Mouse (Mus musculus) heart, postnatal 4 days (tissue): Measurements from ENCODE around the gene Cc2d1a. TPM values are rescaled to one million over a fixed set of nuclear protein-coding genes. Genes with fewer than 3 reads are reported as not detected.
A peak's percentile ranks its signal among the peaks of the same experiment; 100 is the strongest.

Experiments used
- DNase-seq: peaks from one replicate; pipeline ENCODE4 v3.0.0; 2021
- total RNA-seq, 2 experiments: library from RNA; stranded (reverse); gene quantifications; 2 replicates each; pipeline ENCODE4 v1.2.3; 2021

The Cc2d1a gene
- total RNA-seq, 2 experiments from 2014 or later: 12.6 to 15.6 TPM

DNA sequence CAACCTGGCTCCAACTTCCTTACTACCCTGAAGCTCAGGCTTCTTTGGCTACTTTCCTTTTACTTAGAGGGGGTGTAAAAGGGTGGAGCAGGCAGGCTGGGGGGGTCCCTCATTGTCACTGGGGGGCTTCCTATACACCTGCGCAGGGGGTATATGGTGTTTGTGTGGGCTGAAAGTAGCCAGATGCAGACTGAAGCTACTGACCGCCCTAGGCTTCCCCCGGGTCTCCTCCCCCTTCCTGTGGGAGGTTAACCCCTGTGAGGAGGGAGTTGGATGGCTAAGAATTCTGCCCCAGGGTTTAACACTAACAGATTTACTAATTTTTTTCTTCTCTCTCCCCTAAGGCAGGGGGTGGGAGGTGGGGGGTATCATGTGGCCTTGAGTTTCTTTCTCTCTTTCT is 28.8 kb upstream of the Cc2d1a start:
- no peak for DNase-seq

DNA sequence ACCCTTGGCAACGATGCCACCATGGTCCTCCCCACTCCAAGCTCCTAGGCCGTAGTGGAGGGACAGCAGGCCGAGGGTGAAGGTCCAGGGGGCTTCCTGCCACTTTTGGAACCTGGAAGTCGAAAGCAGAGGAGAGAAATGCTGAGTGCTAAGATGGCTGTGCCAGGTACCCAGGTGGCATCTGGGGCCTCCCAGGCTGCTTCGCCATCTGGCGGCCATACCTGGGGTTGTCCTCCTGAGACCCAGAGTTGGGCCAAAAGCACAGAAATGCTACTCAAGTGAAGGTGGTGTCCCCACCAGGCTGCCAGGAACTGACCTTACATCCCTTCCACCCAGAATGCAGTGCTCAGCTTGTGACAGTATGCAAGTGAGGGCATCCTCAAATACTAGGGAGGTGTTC is 26.1 kb upstream of the Cc2d1a start:
- DNase-seq: no peak

DNA sequence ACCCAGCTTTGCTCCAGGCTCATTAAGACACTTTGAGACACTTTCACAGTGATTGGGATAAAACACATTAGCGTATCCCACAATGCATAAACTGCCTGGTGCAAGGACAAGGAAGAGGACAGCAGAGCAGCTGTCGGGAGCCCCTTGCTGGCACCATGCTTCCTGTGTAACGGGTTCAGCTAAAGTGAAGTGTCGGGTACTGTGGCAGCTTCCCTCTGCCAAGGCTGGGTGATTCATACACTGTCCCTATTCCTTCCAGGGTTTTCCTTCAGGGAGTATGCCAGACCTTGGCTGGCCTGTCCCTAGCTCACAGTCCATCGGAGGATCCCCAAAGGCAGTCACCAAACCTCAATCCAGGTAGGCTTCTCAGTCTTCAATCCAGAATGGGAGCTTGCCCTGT is 22.4 kb upstream of the Cc2d1a start:
- DNase-seq: no peak

DNA sequence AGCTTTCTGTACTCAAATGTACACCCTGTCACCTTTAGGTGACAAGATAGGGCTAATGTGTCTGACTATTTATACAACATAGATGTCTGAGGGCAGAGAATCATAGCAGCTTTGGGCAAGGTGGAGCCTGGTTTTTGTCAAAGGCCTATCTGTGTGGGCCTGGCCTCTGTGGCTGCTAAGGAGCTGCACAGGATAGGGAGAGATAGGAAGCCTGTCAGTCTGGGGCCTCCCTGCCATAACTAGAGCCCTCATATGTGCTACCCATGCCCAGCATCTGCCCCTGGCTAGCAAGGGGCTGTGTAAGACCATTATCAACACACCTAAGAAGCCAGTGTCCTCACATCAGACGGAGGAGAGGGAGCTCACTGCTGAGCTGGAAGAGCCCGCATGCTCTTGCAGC is 20.0 kb upstream of the Cc2d1a start:
- DNase-seq: no peak

DNA sequence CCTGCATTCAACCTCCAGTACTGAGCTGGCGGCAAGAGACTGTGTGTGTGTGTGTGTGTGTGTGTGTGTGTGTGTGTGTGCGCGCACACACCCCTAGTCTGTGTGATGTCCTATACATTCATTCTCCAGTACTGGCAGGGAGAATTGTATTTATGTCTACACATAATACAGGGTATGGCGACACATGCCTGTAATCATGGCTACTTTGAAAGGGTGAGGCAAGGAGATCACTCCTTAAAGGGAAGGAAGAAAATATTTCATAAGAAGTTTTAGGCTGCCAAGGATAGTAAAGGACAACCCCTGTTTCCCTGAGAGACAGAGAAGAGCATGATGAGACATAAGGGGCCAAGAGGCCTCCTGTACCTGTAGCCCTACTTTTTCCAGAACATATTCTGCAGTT is 9.9 kb upstream of the Cc2d1a start:
- DNase-seq: no peak

DNA sequence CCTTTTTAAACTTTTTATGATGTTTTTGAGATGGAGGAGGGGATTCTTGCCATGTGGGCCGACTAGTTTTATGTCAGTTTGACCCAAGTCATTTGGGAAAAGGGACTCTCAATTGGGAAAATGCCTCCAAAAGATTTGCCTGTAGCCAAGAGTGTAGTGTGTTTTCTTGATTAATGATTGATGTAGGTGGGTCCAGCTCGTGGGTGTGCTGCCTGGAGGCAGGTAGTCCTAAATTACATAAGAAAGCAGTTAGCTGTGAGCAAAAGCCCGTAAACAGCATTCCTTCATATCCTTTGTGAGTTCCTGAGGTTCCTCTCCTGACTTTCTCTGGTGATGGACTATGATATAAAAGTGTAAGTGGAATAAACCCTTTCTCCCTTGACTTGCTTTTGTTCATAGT is 1.4 kb upstream of the Cc2d1a start:
- DNase-seq: no peak

DNA sequence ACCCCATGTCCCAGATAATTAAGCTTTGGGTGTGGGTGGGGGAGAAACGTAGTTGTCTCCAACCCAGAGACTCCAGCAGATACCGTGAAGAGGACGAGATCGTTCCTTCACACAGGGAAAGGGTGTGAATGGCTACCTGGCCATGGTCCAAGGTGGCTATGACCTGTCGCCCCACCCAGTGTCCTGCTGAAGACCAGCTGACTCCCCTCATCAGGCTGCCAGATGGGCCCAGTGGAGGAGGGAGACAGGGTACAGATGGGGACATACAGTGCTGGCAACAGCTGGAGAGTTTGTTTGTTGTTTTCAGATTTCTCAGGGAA is 755 bp upstream of the Cc2d1a start:
- no peak for DNase-seq

DNA sequence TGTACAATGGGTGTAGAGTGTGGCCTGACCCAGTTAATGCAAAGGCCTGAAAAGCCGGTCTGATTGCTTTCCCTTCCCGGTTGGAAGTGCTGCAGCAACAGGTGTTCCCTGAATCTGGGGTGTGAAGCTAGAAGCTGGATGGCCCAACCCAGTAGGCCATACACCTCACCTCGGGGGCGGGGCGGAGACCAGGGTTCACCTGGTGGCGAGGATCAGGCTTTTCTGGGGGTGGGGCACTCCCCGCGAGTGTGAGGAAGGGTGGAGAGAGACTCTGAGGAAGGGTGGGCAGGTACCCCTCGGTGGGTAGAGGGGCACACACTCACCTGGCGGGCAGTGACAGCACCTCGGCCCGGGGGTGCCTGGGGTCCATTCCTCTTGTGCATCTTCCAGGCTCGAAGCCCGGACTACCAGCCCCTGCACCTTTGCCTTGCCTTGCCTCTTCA is 391 bp downstream of the Cc2d1a start:
- DNase-seq: no peak

DNA sequence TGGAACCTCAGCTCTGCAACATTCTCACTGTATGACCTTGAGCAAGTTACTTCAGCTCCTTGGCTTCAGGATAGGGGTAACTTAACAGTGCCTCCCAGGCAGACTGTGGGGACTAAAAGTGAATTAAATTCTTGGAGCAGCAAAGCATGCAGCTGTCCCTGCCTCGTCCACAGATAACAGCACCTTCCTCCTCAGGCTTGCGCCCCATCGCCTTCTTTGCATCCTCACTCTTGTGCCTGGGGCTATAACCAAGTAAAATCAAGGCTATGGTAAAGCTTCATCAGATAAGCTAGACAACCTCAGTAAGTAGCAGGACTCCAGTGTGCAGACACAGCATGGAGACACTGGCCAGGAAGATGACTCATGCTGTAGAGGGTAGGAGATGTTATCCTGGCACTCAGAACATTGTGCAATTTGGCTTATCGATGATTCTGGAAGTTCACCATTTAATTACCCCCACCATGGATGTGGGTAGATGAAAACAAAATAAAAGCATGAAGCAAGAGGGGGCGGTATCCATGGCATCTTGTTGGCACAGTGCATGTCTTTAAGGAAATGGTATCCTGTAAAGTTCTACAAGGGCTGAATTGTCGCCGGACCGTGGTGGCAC is 3.0 kb downstream of the Cc2d1a start:
- no peak for DNase-seq

DNA sequence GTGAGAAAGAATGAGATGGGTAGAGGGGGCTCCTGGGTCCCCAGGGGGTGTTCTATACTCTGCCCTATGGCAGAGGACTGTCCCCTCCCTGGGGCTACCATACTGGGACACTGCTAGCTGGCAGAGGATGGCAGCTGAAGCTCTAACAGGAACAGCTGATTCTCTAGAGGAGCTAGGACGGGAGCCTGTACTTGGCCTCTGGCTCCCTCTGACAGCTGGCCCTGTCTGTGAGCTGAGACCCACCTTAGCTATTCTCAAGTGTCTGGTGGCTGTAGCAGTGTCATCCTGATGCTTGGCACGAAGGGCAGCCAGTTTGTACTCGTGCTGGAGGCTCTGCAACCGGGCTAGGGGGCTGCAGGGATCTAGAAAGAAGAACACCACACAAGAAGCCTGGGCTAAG is 6.9 kb downstream of the Cc2d1a start:
- DNase-seq: no peak

DNA sequence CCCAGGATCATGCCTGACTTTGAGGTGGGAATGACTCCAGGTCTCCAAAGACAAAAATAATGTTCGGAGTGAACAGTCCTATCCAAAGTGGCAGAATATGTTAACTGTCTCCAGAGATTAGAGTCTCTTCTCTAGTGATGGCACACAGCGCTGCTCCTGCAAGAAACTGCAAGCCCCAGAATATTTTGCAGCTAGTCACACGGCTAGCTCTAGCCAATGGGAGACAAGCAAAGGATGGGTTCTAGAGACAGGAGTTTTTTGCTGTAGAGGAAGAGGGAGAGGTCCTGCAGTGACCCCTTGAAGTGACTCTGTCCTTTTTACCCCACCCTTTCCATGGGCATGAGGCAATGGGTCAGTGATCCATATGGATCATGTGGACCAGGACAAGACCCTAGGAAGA is 9.9 kb downstream of the Cc2d1a start:
- no peak for DNase-seq

DNA sequence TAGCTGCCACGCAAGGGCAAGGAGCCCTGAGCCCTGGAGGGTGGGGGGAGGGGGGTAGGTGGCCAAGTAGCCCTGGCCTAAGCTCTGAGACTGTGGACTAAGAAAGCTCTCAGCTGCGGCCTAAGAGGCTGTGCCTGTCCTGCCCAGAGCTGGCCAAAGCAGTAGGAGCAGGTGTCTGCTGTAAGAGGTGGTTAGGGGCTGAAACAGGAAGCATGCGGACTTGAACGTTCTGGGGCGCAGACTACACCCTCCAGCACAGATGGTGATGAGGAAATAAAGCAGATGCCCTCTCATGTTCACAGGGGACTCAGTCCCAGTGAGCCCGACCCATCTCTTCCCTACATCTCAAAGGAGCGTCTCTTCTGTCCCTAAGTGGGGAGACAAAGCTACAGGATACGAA is 15.5 kb downstream of the Cc2d1a start:
- DNase-seq: no peak

DNA sequence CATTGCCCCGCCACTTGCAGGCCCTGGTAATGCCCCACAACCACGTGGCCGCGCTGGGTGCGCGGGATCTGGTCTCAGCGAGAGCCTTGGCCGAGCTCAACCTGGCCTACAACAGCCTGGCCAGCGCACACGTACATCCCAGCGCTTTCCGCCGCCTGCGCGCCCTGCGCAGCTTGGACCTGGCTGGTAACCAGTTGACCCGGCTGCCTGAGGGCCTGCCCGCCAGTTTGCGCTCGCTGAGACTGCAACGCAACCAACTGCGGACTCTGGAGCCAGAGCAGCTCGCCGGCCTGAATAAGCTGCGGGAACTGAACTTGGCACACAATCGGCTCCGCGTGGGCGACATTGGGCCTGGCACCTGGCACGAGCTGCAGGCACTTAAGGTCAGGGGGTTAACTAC is 16.9 kb downstream of the Cc2d1a start:
- DNase-seq: peak; percentile 33

DNA sequence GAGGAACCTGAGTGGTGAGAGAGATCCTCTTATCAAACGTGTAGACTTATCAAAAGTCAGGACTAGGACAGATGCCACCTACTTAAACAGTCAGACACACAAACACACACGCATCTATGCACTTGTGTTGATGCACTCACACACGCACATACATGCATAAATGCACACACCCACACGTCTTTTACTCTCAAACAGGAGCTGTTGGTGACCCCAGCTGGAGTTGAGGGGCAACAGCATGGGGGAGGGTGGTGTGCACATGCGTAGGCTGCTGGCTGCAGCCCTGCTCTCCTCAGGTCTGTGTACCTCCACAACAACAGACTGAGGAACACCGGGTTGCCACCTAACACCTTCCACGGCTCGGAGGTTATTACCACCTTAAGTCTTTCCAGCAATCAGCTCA is 19.5 kb downstream of the Cc2d1a start:
- no peak for DNase-seq

DNA sequence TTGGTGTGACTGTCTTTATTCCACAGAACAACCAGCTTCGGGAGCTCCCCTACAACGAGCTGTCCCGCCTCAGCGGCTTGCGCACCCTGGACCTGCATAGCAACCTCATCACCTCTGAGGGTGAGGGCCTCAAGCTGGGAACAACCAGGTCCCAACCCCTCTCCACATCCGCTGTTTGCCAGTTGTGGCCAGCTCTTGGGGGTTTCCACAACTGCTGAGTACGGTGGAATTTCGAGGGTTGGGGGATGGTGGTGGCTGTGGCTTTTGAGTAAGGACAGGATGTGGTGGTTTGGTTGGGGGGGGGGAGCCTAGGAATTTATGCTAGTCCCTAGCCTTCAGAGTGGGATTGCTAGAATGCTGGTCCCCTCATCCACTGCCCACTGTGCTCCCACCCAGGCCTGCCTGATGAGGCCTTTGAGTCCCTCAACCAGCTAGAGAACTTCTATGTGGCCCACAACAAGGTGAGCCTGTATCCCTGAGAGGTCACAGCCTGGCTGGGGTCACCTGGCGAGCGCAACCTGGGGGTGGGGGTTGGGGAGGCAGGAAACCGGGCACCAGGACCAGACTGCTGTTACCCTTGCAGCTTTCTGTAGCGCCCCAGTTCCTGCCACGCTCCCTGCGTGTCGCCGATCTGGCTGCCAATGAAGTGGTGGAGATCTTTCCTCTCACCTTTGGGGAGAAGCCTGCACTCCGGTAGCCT is 20.4 kb downstream of the Cc2d1a start:
- no peak for DNase-seq

DNA sequence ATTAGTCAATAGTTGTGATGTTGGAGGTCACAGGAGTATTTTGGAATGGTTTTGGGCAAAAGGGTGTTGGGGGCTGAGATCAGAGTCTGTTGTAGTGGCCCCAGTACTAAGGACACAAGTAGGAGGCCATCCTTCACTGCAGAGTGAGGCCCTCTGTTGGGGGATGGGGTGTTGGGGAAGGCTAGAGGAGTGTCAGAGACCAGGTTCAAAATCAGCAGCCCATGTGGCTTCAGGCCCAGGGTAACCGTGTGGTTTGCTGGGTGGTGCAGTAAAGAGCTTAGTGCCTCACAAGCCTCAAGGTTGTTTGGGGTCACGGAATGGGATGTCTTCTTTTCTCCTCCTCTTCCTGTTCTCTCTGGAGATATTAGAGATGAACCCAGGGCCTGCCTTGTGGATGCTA is 21.0 kb downstream of the Cc2d1a start:
- DNase-seq: no peak

DNA sequence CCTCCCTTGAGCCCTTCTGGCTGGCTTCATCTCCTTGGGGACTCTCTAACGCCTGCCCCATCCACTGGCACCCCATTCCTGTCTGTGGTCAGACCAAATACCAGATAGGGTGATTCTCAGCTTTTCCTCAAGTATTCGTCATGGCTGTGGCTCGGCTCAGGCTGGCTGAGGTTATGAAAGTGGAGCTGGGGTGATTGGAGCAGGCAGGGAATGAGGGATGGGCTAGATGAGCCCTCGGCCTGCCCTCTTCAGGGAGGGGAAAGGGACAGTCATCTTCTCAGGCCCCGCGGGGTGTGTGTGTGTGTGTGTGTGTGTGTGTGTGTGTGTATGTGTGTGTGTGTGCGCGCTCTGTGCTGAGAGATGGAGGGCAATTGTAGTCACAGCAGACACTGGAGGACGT is 22.1 kb downstream of the Cc2d1a start, which contains the start of gene Podnl1:
Gene Podnl1, plus strand, starts transcription at position 334 of the 400 bp plus-strand sequence.
- peak; percentile 37 for DNase-seq

DNA sequence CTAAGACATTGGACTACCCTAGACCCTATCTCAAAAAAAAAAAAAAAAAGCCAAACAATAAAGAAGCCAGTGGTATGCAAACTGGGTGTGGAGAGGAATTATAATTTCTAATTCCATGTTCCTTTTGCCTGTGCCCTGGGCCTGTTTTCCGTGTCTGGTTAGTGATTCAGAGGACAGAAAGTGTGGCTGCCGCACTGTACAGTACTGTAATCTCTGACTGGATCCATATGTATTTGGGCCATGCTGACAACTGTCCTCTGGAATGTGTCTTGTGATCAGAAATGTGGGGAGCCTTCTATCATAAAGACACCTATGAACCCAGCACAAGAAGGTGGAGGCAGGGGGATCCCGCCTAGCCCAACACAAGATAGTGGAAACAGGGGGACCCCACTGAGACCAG is 25.6 kb downstream of the Cc2d1a start:
- no peak for DNase-seq

DNA sequence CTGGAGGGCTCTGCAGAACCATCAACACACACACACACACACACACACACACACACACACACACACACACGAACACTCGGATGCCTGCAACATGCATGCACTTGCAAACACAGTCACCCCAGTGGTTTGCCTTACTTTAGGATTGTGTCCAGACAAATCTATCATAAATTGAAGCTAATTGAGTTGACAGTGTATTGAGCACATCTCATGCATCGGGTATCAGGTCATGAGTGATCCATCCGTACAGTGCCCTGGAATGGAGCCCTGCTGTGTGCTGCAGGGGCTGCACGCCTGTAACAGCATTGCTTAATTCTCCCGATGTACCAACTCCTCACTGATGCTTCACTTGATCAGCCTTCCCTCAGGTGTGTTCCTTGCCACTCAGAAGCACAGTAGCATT is 32.1 kb downstream of the Cc2d1a start:
- DNase-seq: no peak

DNA sequence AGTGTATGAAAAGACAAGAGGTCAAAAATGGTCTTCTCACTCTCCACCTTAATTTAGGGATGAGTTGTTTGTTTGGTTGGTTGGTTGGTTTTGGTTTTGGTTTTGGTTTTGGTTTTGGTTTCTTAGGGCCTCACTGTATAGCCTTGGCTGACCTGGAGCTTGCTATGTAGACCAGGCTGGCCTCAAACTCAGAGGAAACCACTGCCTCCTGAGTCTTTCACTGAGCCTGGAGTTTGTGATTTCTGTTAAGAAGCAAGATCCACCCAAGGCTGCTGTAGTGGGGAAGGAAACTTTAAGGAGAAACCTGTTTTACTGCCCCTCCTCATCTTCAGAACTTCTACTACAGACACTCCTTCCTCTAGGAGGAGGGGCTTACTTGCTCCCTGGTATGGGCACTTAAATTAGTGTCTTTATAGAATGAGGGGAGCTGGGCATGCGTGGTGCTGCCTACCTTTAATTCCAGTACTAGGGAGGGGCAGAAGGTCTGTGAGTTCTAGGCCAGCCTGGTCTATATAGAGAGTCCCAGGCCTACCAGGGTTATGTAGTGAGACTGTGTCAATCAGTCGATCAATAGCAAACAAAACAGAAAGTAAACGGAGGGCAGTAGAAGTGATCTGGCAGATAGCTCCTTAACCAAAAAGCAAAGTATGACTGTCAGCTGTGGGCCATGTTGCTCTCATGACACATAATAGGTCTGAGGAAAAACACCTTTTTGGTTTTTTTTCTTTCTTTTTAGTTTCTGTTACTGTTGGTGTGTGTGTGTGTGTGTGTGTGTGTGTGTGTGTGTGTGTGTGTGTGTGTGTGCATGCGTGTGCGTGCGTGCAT is 41.3 kb downstream of the Cc2d1a start:
- no peak for DNase-seq

DNA sequence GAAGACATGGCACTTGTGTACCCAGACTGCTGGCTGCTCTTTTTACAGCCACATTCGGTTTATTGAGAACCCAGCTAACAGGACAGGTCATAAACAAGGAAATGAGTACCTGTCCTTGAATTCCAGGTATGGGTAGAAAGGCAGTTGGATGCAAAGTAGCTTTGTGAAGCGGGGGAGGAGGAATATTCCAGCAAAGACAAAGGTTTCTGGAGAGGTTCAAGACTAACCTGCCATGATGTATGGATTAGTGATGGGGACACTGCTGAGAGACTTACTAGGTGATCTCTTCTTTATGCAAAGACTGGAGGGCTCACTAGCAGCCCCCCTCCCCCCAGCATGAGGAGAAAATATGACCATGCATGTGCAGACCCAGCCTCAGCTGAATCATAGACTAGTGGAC is 42.1 kb downstream of the Cc2d1a start:
- no peak for DNase-seq

DNA sequence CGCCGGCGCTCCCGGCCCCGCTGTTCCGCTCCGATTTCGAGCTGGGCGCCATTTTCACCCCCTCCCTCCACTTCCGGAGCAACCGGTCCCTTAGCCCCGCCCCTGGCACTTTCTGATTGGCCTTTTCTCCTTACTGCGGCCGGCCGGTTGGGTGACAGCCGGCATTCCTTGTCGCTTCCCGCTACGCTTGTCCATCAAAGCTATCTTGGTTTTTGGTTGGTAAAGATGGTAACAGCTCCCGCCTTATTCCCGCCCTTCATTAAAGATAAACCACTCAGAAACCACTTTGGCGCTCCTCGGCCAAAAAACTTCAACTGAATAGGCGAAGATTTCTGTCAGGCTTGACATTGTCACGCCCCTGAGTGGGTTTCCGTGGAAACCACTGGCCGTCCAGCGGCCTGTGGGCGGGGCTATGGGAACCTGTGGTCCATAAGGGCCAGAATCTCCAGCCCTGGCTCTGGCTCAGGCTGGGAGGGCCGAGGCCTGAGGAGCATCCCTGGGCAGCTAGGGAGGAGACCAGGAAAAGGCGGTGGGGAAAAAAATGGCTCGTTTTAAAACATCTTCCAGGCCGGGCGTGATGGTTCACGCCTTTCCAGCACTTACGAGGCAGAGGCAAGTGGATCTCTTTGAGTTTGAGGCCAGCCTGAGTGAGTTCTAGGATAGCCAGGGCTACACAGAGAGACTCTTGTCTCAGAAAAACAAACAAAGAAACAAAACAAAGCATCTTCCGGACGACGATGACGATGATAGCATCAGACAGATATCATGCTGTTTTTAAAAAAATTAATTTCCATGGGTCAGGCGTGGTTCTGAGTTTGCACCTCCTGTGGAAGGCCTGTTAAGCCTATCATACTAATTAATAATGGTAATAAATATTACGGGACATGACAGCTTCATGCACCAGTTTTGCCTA is 42.8 kb downstream of the Cc2d1a start, which contains the start of gene Dcaf15:
Gene Dcaf15, minus strand, starts transcription at position 72 of the 913 bp plus-strand sequence.
- DNase-seq: peak; percentile 99

DNA sequence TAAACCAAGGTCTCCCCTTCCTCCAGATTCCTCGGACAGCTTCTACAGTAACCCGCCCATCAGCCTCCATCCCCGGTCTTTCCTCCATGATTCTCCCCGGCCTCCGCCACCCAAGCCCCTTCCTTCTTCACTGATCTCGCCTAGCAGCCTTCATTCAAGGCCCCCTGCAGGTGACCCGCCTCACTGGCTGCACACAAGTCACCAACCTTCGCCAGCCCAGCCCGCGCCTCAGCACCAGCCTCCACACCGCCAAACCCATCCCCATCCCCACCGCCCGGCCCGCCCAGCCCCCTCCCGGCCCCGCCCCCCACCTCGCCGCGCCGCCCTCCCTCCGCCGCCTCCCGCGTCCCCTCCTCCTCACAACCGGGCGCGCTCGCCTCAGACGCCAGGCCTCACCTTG is 43.5 kb downstream of the Cc2d1a start:
- DNase-seq: peak; percentile 72
